Mouse (Mus musculus): ENCODE results near the gene Pcyt1a. TPM values are rescaled to one million over a fixed set of nuclear protein-coding genes. Genes with fewer than 3 reads are reported as not detected.

Pcyt1a gene
- polyA plus RNA-seq, 1 experiment from 2014 or later: 48.7 TPM

GRCm38 (mm10) chr16:32469404-32470105 is 38.8 kb downstream of the Pcyt1a start:
- Histone ChIP-seq H3K9ac (ENCODE audit: low read length) (no peak overlapping the region), H3K36me3 (ENCODE audit: control insufficient read depth, insufficient read depth, low read length) (peaks cover 62% of the 10 kb centered on the region), H3K4me3 (ENCODE audit: control insufficient read depth in 1 of 2, insufficient read depth in 1 of 2, low read depth in 1 of 2, low read length in 2 of 2) (no peak overlapping the region), H3K27me3 (ENCODE audit: control insufficient read depth, insufficient read depth, low read length) (no peaks in the 10 kb centered on the region), H3K4me1 (ENCODE audit: control insufficient read depth in 2 of 2, insufficient read depth in 2 of 2, low read length in 2 of 2) (no peaks in the 10 kb centered on the region), H3K9me3 (ENCODE audit: control insufficient read depth, low read length) (no peaks in the 10 kb centered on the region), H3K27ac (replicated peaks in 1 of 2; ENCODE audit: control insufficient read depth in 1 of 2, insufficient read depth in 1 of 2, low read depth in 2 of 2, low read length in 2 of 2) (no peak overlapping the region), H3K4me2 (ENCODE audit: low read length) (no peak overlapping the region)
- 61% methylated on average over 5 of the region's 5 CpGs for WGBS
- no peak for ATAC-seq (ENCODE audit: insufficient number of reproducible peaks, insufficient read depth, low FRiP score, low read depth)

- H3K4me1 ChIP-seq (ENCODE audit: control insufficient read depth in 2 of 2, insufficient read depth in 2 of 2, low read length in 2 of 2): peaks cover 2 to 9% of the 10 kb centered on the region in 2 experiments; a peak in 3 of 4 replicates
- 87% methylated on average over 7 of the region's 7 CpGs for WGBS
- ATAC-seq (ENCODE audit: insufficient number of reproducible peaks, insufficient read depth, low FRiP score, low read depth): no peak
- peaks cover 40% of the 10 kb centered on the region for H3K36me3 ChIP-seq (ENCODE audit: control insufficient read depth, insufficient read depth, low read length)
- no peak overlapping the region for H3K27ac ChIP-seq (replicated peaks in 1 of 2; ENCODE audit: control insufficient read depth in 1 of 2, insufficient read depth in 1 of 2, low read depth in 2 of 2, low read length in 2 of 2)
- H3K27me3 ChIP-seq (ENCODE audit: control insufficient read depth, insufficient read depth, low read length): no peaks in the 10 kb centered on the region
- H3K4me3 ChIP-seq (ENCODE audit: control insufficient read depth in 1 of 2, insufficient read depth in 1 of 2, low read depth in 1 of 2, low read length in 2 of 2): no peak overlapping the region
- H3K4me2 ChIP-seq (ENCODE audit: low read length): no peak overlapping the region
- H3K9ac ChIP-seq (ENCODE audit: low read length): no peak overlapping the region
- H3K9me3 ChIP-seq (ENCODE audit: control insufficient read depth, low read length): no peaks in the 10 kb centered on the region
These were observed 41.7 kb downstream of the Pcyt1a start for GRCm38 (mm10) chr16:32472276-32473015.

DNA sequence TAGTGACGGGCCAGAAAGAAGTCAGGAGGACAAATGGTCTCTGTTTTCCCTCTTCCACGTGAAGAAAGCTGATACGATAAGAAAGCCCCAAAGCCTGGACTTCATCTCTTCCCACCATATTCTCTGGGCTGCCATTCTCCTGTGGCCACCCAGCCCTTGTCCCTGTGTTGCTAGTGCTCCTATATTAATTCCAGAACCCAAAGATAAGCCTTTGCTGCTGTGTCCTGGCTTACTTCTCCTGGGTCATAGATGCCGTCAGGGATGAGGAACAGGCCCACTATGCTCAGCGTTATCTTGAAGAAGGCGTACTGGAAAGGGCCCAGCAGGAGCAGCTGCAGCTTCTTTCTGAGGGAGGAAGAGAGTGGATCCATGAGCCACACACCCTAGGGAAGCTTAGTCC is 46.6 kb downstream of the Pcyt1a start:
- Histone ChIP-seq H3K36me3 (ENCODE audit: control insufficient read depth, insufficient read depth, low read length) (peaks cover 12% of the 10 kb centered on the region), H3K9me3 (ENCODE audit: control insufficient read depth, low read length) (no peaks in the 10 kb centered on the region), H3K4me3 (ENCODE audit: control insufficient read depth in 1 of 2, insufficient read depth in 1 of 2, low read depth in 1 of 2, low read length in 2 of 2) (no peak overlapping the region), H3K27ac (replicated peaks in 1 of 2; ENCODE audit: control insufficient read depth in 1 of 2, insufficient read depth in 1 of 2, low read depth in 2 of 2, low read length in 2 of 2) (peak overlapping the region in 1 of 2 experiments; percentile 28; a peak in 1 of 4 replicates), H3K4me2 (ENCODE audit: low read length) (no peak overlapping the region), H3K27me3 (ENCODE audit: control insufficient read depth, insufficient read depth, low read length) (no peaks in the 10 kb centered on the region), H3K9ac (ENCODE audit: low read length) (no peak overlapping the region), H3K4me1 (ENCODE audit: control insufficient read depth in 2 of 2, insufficient read depth in 2 of 2, low read length in 2 of 2) (peaks cover 6 to 18% of the 10 kb centered on the region in 2 experiments; a peak in 3 of 4 replicates)
- 18% methylated on average over 6 of the region's 6 CpGs for WGBS
- peak; percentile 63; the same call in 1 of the 2 replicates for ATAC-seq (ENCODE audit: insufficient number of reproducible peaks, insufficient read depth, low FRiP score, low read depth)

DNA sequence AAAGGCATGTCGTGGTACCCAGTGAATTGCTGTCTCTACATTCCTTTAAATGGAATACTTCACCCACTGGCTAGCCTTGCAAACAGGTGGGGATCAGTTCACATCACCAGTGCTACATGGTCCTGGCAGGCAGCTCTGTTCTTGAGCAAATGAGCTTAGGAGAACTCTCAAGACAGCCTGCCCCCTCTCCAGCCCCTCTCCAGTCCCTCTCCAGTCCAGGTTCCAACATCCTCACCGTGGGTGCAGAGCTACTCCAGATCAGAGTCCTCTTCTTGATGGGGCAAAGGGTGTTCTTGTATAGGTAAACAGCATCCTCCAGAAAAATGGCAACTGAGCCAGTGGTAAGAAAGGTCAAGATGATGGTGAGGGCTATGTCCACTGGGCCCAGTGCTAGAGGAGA is 48.7 kb downstream of the Pcyt1a start:
- 61% methylated on average over 2 of the region's 2 CpGs for WGBS
- Histone ChIP-seq H3K9ac (ENCODE audit: low read length) (no peak overlapping the region), H3K36me3 (ENCODE audit: control insufficient read depth, insufficient read depth, low read length) (no peaks in the 10 kb centered on the region; the same call in 1 of the 2 replicates), H3K27ac (replicated peaks in 1 of 2; ENCODE audit: control insufficient read depth in 1 of 2, insufficient read depth in 1 of 2, low read depth in 2 of 2, low read length in 2 of 2) (no peak overlapping the region), H3K9me3 (ENCODE audit: control insufficient read depth, low read length) (no peaks in the 10 kb centered on the region), H3K4me2 (ENCODE audit: low read length) (no peak overlapping the region), H3K27me3 (ENCODE audit: control insufficient read depth, insufficient read depth, low read length) (no peaks in the 10 kb centered on the region), H3K4me1 (ENCODE audit: control insufficient read depth in 2 of 2, insufficient read depth in 2 of 2, low read length in 2 of 2) (peaks cover 8 to 18% of the 10 kb centered on the region in 2 experiments), H3K4me3 (ENCODE audit: control insufficient read depth in 1 of 2, insufficient read depth in 1 of 2, low read depth in 1 of 2, low read length in 2 of 2) (no peak overlapping the region)
- no peak for ATAC-seq (ENCODE audit: insufficient number of reproducible peaks, insufficient read depth, low FRiP score, low read depth)

DNA sequence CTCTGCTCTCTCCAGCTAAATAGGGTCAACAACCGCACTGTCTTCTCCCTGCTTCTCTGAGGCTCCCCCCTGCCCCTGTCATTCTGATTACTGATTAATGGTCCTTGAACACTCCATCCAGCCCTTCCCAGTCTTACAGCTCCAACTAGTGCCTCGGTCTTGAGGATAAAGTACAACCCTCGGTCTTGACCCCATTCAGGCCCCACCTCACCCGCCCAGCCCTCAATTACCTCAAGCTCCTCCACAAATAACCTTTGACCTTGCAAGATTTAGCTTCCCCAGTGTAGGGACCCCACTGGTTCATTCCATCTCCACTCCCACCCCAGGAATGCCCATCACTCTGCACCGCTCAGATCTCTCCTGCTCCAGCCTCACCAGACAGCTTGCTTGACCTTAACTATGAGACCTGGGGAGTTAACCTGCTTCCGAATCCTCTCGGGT is 53.7 kb downstream of the Pcyt1a start:
- H3K27ac ChIP-seq (replicated peaks in 1 of 2; ENCODE audit: control insufficient read depth in 1 of 2, insufficient read depth in 1 of 2, low read depth in 2 of 2, low read length in 2 of 2): no peak overlapping the region
- no peaks in the 10 kb centered on the region for H3K36me3 ChIP-seq (ENCODE audit: control insufficient read depth, insufficient read depth, low read length)
- no peaks in the 10 kb centered on the region for H3K9me3 ChIP-seq (ENCODE audit: control insufficient read depth, low read length)
- no peak overlapping the region for H3K4me3 ChIP-seq (ENCODE audit: control insufficient read depth in 1 of 2, insufficient read depth in 1 of 2, low read depth in 1 of 2, low read length in 2 of 2)
- H3K4me1 ChIP-seq (ENCODE audit: control insufficient read depth in 2 of 2, insufficient read depth in 2 of 2, low read length in 2 of 2): peaks cover 13 to 22% of the 10 kb centered on the region in 2 experiments
- no peak overlapping the region for H3K9ac ChIP-seq (ENCODE audit: low read length)
- H3K27me3 ChIP-seq (ENCODE audit: control insufficient read depth, insufficient read depth, low read length): no peaks in the 10 kb centered on the region
- 51% methylated on average over 7 of the region's 7 CpGs for WGBS
- no peak overlapping the region for H3K4me2 ChIP-seq (ENCODE audit: low read length)
- ATAC-seq (ENCODE audit: insufficient number of reproducible peaks, insufficient read depth, low FRiP score, low read depth): no peak

GRCm38 (mm10) chr16:32485209-32485608 is 54.5 kb downstream of the Pcyt1a start:
- Histone ChIP-seq H3K27ac (replicated peaks in 1 of 2; ENCODE audit: control insufficient read depth in 1 of 2, insufficient read depth in 1 of 2, low read depth in 2 of 2, low read length in 2 of 2) (no peak overlapping the region), H3K9ac (ENCODE audit: low read length) (no peak overlapping the region), H3K9me3 (ENCODE audit: control insufficient read depth, low read length) (no peaks in the 10 kb centered on the region), H3K4me1 (ENCODE audit: control insufficient read depth in 2 of 2, insufficient read depth in 2 of 2, low read length in 2 of 2) (peaks cover 13 to 22% of the 10 kb centered on the region in 2 experiments), H3K4me3 (ENCODE audit: control insufficient read depth in 1 of 2, insufficient read depth in 1 of 2, low read depth in 1 of 2, low read length in 2 of 2) (no peak overlapping the region), H3K27me3 (ENCODE audit: control insufficient read depth, insufficient read depth, low read length) (no peaks in the 10 kb centered on the region), H3K4me2 (ENCODE audit: low read length) (no peak overlapping the region), H3K36me3 (ENCODE audit: control insufficient read depth, insufficient read depth, low read length) (no peaks in the 10 kb centered on the region)
- no peak for ATAC-seq (ENCODE audit: insufficient number of reproducible peaks, insufficient read depth, low FRiP score, low read depth)
- 58% methylated on average over 2 of the region's 2 CpGs for WGBS

DNA sequence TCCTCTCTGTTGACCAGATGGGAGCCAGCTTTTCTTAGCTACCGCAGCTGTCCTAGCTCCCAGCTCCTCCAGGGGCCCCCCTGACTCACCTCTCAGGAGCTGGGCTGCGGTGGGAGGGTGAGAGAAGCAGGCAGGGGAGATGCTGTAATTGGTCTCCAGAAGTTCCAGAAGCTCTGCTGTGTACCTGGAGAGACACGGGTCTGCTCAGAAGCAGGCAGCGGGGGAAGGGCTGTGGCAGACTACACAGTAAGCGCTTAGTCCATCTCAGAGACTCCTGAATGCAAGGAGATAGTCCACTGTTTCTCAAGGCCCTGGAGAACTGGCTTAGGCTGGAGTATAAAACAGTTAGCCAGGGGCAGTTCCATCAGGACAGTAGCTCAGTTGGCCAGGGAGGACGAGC is 55.3 kb downstream of the Pcyt1a start:
- peaks cover 13 to 22% of the 10 kb centered on the region in 2 experiments for H3K4me1 ChIP-seq (ENCODE audit: control insufficient read depth in 2 of 2, insufficient read depth in 2 of 2, low read length in 2 of 2)
- no peak overlapping the region for H3K4me3 ChIP-seq (ENCODE audit: control insufficient read depth in 1 of 2, insufficient read depth in 1 of 2, low read depth in 1 of 2, low read length in 2 of 2)
- 74% methylated on average over 6 of the region's 6 CpGs for WGBS
- no peak overlapping the region for H3K4me2 ChIP-seq (ENCODE audit: low read length)
- no peaks in the 10 kb centered on the region for H3K9me3 ChIP-seq (ENCODE audit: control insufficient read depth, low read length)
- no peak overlapping the region for H3K9ac ChIP-seq (ENCODE audit: low read length)
- H3K27ac ChIP-seq (replicated peaks in 1 of 2; ENCODE audit: control insufficient read depth in 1 of 2, insufficient read depth in 1 of 2, low read depth in 2 of 2, low read length in 2 of 2): no peak overlapping the region
- no peak for ATAC-seq (ENCODE audit: insufficient number of reproducible peaks, insufficient read depth, low FRiP score, low read depth)
- H3K27me3 ChIP-seq (ENCODE audit: control insufficient read depth, insufficient read depth, low read length): no peaks in the 10 kb centered on the region
- H3K36me3 ChIP-seq (ENCODE audit: control insufficient read depth, insufficient read depth, low read length): no peaks in the 10 kb centered on the region
